Mouse (Mus musculus): ENCODE data around the gene Man1b1.

The Man1b1 gene

GRCm38 (mm10) chr2:25364313-25364712, 32.2 kb downstream of the Man1b1 start:
- no peak for DNase-seq (ENCODE audit: low spot score)

GRCm38 (mm10) chr2:25364761-25365090, 32.6 kb downstream of the Man1b1 start:
- DNase-seq (ENCODE audit: low spot score): no peak

- peak; percentile 92 for DNase-seq (ENCODE audit: low spot score)
These were observed 33.1 kb downstream of the Man1b1 start, which contains the start of gene Uap1l1 for GRCm38 (mm10) chr2:25365091-25365761. TSS of gene Uap1l1 (minus strand) at chr2:25365682.

- DNase-seq (ENCODE audit: low spot score): no peak
These were observed 37.9 kb downstream of the Man1b1 start for GRCm38 (mm10) chr2:25369996-25370395.

- DNase-seq (ENCODE audit: low spot score): peak; percentile 91
These were observed 39.9 kb downstream of the Man1b1 start, which contains the start of gene Sapcd2 for GRCm38 (mm10) chr2:25371764-25372643. TSS of gene Sapcd2 (plus strand) at chr2:25372321.

GRCm38 (mm10) chr2:25372644-25373391, 40.7 kb downstream of the Man1b1 start:
- DNase-seq (ENCODE audit: low spot score): no peak

GRCm38 (mm10) chr2:25373431-25373830, 41.3 kb downstream of the Man1b1 start:
- no peak for DNase-seq (ENCODE audit: low spot score)

GRCm38 (mm10) chr2:25376589-25376988, 44.5 kb downstream of the Man1b1 start:
- DNase-seq (ENCODE audit: low spot score): no peak

GRCm38 (mm10) chr2:25384492-25384891, 52.4 kb downstream of the Man1b1 start:
- DNase-seq (ENCODE audit: low spot score): peak; percentile 76

- DNase-seq (ENCODE audit: low spot score): no peak
These were observed 59.1 kb downstream of the Man1b1 start for GRCm38 (mm10) chr2:25391266-25391665.

- DNase-seq (ENCODE audit: low spot score): no peak
These were observed 62.4 kb downstream of the Man1b1 start for GRCm38 (mm10) chr2:25394281-25395221.

GRCm38 (mm10) chr2:25395721-25396596, 63.8 kb downstream of the Man1b1 start, which contains the start of gene Entpd2:
TSS of gene Entpd2 (plus strand) at chr2:25395874.
- peak; percentile 73 for DNase-seq (ENCODE audit: low spot score)

GRCm38 (mm10) chr2:25396597-25396983, 64.5 kb downstream of the Man1b1 start:
- DNase-seq (ENCODE audit: low spot score): no peak

- no peak for DNase-seq (ENCODE audit: low spot score)
These were observed 64.9 kb downstream of the Man1b1 start for GRCm38 (mm10) chr2:25397010-25397409.

- DNase-seq (ENCODE audit: low spot score): no peak
These were observed 65.9 kb downstream of the Man1b1 start for GRCm38 (mm10) chr2:25398065-25398464.

- DNase-seq (ENCODE audit: low spot score): no peak
These were observed 66.9 kb downstream of the Man1b1 start, which contains the start of gene Npdc1 for GRCm38 (mm10) chr2:25399051-25399450. TSS of gene Npdc1 (plus strand) at chr2:25399351.

- no peak for DNase-seq (ENCODE audit: low spot score)
These were observed 68.2 kb downstream of the Man1b1 start for GRCm38 (mm10) chr2:25400291-25400690.

GRCm38 (mm10) chr2:25400764-25401163, 68.6 kb downstream of the Man1b1 start:
- peak; percentile 37 for DNase-seq (ENCODE audit: low spot score)

Data from yolk sac, embryonic 10.5 days (tissue).